Mouse (Mus musculus) midbrain, embryonic 13.5 days (tissue): ENCODE data around the gene Myh9. TPM values are rescaled to one million over a fixed set of nuclear protein-coding genes. Genes with fewer than 3 reads are reported as not detected.
A peak's percentile ranks its signal among the peaks of the same experiment; 100 is the strongest.

ENCODE experiments used
- ATAC-seq: fragments of 200-750 bp; cut with Nextera tagmentation; 2 replicates; pipeline ENCODE4 v1.8.0; 2017; ENCODE audit warnings: mild to moderate bottlenecking, moderate TSS enrichment, moderate library complexity
- H3K27ac ChIP-seq: fragments of 300-500 bp; sonication (generic); 2 replicates; pipeline ENCODE4 v1.5.1; 2015; ENCODE audit warnings: inconsistent platforms, mild to moderate bottlenecking, moderate library complexity
- H3K27me3 ChIP-seq: fragments of 300-500 bp; sonication (generic); 2 replicates; pipeline ENCODE4 v1.6.1; 2015; ENCODE audit warnings: mild to moderate bottlenecking, inconsistent platforms
- H3K36me3 ChIP-seq: fragments of 300-500 bp; sonication (generic); 2 replicates; pipeline ENCODE4 v1.6.1; 2015; ENCODE audit warnings: mild to moderate bottlenecking, inconsistent platforms
- H3K4me1 ChIP-seq: fragments of 300-500 bp; sonication (generic); replicated peaks from 2 replicates; pipeline ENCODE4 v1.6.1; 2015; ENCODE audit warnings: inconsistent platforms
- H3K4me2 ChIP-seq: fragments of 300-500 bp; sonication (generic); replicated peaks from 2 replicates; pipeline ENCODE4 v1.6.1; 2015; ENCODE audit warnings: moderate library complexity, mild to moderate bottlenecking, inconsistent platforms
- H3K4me3 ChIP-seq: fragments of 300-500 bp; sonication (generic); replicated peaks from 2 replicates; pipeline ENCODE4 v1.5.1; 2015; ENCODE audit warnings: mild to moderate bottlenecking, inconsistent platforms
- H3K9ac ChIP-seq: fragments of 300-500 bp; sonication (generic); replicated peaks from 2 replicates; pipeline ENCODE4 v1.6.1; 2015; ENCODE audit warnings: mild to moderate bottlenecking, inconsistent platforms
- H3K9me3 ChIP-seq: fragments of 300-500 bp; sonication (generic); 2 replicates; pipeline ENCODE4 v1.6.1; 2016; ENCODE audit warnings: mild to moderate bottlenecking, inconsistent platforms
- WGBS: fragments of 180-500 bp; shearing (Covaris S2); methylation state at CpG from one replicate; pipeline ENCODE4 v1.1.7; 2015; 5-methylcytosine and 5-hydroxymethylcytosine counted together
- polyA plus RNA-seq: library from polyadenylated mRNA; unstranded; fragments of >200 nt; fragmentation: Nextera tagmentation; extraction: Ambion mirVana; gene quantifications from 2 replicates; pipeline ENCODE4 v1.2.1, GENCODE M21; 2015

The Myh9 gene
- 11.8 and 14.1 TPM in 2 replicates for polyA plus RNA-seq

DNA sequence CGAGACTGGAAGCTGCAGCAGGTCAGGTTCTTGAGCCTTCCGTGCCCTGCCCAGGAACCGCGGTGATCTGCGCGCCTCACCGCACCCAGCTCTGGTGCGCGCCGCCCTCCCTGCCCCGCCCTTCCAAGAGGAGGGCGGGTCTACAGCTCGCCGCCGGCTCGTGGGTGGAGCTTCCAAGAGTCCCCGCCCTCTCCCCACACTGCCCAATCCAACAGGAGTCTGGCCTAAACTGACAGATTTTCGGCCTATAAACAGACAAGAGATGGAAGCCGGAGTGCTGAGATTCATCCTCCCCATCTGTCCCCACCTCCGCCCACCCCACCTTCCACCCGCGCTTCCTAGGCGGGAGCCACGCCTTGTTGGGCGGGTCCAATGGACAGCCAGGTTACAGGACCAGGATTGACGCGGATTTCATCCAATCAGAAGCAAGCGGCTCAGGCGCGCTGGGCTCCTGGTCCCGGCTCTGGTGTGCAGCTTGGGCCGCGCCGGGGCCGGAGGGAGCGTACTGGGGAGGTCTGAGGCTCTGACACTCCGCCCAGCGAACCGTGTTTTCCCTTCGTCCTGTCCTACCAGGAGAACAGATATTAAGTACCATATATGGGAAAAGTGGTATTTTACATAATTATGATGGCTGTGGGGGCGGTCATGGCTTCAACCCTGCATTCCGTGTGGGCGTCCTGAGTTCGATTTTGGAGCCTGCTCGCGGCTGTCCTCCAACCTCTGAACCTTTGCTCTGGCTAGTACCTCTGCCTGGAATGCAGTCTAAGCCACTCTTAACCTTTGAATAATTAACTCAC, at the start of gene Myh9:
Myh9 (minus strand) TSS at position 129 of the 797 bp plus-strand sequence.
- Histone ChIP-seq H3K9ac (peak within 1 kb of the TSS; percentile 80), H3K36me3 (no peaks in the 10 kb centered on the region), H3K4me2 (peak within 1 kb of the TSS; percentile 95), H3K27me3 (peaks cover 13% of the 10 kb centered on the region; the same call in 1 of the 2 replicates), H3K9me3 (no peaks in the 10 kb centered on the region), H3K4me3 (peak within 1 kb of the TSS; percentile 85), H3K27ac (peak within 1 kb of the TSS; percentile 83), H3K4me1 (peaks cover 38% of the 10 kb centered on the region)
- peak; percentile 99 for ATAC-seq
- under 1% methylated on average over 46 of the region's 46 CpGs for WGBS

DNA sequence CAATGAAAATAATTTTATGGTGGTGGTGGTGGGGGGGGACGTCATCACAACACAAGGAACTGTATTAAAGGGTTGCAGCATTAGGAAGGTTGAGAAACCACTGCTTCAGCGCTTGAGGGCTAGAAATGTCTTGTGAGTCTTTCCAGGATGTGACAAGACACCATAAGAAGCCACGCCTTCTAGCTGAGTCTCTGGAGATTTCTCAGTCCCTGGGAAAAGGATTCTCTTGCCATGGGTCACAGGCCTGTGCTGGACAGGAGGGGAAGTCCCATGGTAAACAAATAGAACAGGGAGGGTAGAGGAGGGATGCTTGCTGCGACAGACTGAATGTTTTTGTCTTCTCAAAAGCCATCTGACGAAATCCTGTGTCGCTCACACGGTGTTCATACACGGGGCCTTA, 49.8 kb upstream of the Myh9 start:
- Histone ChIP-seq H3K4me2 (no peak overlapping the region), H3K9me3 (no peaks in the 10 kb centered on the region), H3K9ac (no peak overlapping the region), H3K4me1 (no peaks in the 10 kb centered on the region), H3K27me3 (no peaks in the 10 kb centered on the region), H3K4me3 (no peak overlapping the region), H3K27ac (no peak overlapping the region), H3K36me3 (no peaks in the 10 kb centered on the region)
- 82% methylated on average over 8 of the region's 8 CpGs for WGBS
- no peak for ATAC-seq

DNA sequence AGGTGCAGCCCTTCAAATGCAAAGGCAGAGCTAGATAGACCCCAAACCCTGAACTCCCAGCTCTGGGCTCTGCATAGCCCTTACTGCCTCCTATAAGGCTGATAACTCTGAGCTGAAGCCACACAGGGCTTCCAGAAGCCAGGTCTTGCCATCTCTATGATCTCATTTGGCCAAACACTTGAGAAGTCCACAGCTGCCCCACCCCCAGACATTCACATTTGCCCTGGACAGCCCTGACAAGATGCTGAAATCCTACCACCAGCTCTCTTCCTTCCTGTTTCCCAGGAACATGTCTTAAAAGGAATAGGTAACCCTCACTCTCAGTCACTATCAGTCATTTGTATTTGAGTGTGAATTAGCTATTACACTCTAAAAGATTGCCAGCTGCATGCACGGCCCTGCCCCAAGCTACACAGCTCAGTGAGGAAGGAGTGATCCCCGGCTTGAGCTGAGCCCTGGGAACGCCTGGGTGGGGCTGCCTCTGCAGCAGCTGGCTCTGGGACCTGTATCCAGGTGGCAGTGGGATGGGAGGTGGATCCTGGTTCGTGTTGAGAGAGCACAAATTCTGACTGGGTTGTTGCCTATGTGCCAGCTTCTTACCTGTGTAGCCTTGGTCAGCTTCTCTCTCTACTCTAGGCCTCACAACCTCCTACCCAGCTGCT, 47.9 kb upstream of the Myh9 start:
- Histone ChIP-seq H3K27ac (no peak overlapping the region), H3K4me3 (no peak overlapping the region), H3K36me3 (no peaks in the 10 kb centered on the region), H3K9me3 (no peaks in the 10 kb centered on the region), H3K4me1 (no peaks in the 10 kb centered on the region), H3K27me3 (no peaks in the 10 kb centered on the region), H3K4me2 (no peak overlapping the region), H3K9ac (no peak overlapping the region)
- ATAC-seq = no peak
- WGBS = 59% methylated on average over 4 of the region's 4 CpGs

DNA sequence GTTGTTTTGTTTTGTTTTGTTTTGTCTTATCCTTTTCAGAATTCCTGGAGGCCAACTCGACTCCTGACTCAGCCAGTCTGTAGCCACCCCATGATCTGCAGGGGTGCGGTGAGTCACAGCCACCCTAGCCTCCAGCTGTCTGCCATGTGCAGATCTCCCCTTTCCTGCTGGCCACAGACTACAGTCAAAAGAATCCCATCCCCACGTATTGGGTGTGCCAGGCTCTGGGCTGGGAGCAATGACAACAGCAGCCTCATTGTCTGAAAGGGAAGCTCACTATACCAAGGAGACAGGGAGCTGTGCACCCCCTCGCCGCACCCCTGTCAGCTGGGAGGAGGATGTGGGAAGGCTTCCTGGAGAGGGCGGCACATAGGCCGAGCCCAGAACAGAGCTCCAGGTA, 46.3 kb upstream of the Myh9 start:
- H3K27ac ChIP-seq = no peak overlapping the region
- no peaks in the 10 kb centered on the region for H3K27me3 ChIP-seq
- H3K4me1 ChIP-seq = no peaks in the 10 kb centered on the region
- H3K36me3 ChIP-seq = no peaks in the 10 kb centered on the region
- H3K9ac ChIP-seq = no peak overlapping the region
- no peak overlapping the region for H3K4me2 ChIP-seq
- H3K4me3 ChIP-seq = no peak overlapping the region
- ATAC-seq = no peak
- no peaks in the 10 kb centered on the region for H3K9me3 ChIP-seq
- WGBS = 56% methylated on average over 7 of the region's 7 CpGs

GRCm38 (mm10) chr15:77887093-77887488, 45.1 kb upstream of the Myh9 start:
- no peaks in the 10 kb centered on the region for H3K36me3 ChIP-seq
- no peaks in the 10 kb centered on the region for H3K9me3 ChIP-seq
- no peaks in the 10 kb centered on the region for H3K4me1 ChIP-seq
- H3K9ac ChIP-seq = no peak overlapping the region
- no peak overlapping the region for H3K4me3 ChIP-seq
- ATAC-seq = no peak
- H3K4me2 ChIP-seq = no peak overlapping the region
- no peaks in the 10 kb centered on the region for H3K27me3 ChIP-seq
- no peak overlapping the region for H3K27ac ChIP-seq
- 62% methylated on average over 1 of the region's 1 CpGs for WGBS

- Histone ChIP-seq H3K27me3 (no peaks in the 10 kb centered on the region), H3K4me2 (no peak overlapping the region), H3K9me3 (no peaks in the 10 kb centered on the region), H3K36me3 (no peaks in the 10 kb centered on the region), H3K4me1 (no peaks in the 10 kb centered on the region), H3K27ac (no peak overlapping the region), H3K9ac (no peak overlapping the region), H3K4me3 (no peak overlapping the region)
- no peak for ATAC-seq
- WGBS = 96% methylated on average over 4 of the region's 5 CpGs
These were observed 44.6 kb upstream of the Myh9 start for GRCm38 (mm10) chr15:77886369-77887092.

DNA sequence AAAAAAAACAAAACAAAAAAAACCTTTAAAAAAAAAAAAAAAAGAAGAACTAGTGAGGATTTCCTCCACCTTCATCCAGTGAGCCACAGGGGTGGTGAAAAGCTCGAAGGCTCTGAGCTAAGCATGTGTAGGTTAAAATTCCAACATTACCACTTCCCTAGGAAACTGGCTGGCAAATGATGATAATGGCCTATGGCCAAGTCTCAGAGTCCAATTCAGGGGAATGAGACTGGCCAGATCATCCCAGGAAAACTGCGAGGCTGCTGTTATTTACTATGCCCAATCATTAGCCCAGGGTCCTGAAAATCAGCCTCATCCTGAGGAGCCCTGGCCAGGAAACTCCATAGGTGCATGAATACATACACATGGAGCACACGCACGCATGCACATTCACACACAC, 44.0 kb upstream of the Myh9 start:
- no peak for ATAC-seq

DNA sequence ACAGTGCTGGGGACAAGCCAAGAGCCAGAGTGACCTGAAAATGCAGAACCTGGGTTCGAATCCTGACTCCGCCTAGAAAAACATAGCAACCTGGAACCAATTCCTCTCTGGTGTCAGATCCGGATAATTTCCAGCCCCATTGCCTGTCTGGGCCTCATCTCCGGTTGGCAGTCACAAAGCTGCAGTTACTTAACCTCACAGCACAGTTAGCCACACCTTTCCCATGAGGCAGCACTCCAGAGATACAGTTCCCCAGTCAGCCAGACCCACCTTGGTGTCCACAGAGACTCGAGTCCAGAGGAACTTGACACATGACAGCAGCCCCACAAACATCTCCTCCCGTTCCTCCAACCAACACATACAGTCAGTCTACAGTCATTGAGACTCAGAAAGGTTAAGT, 43.2 kb upstream of the Myh9 start:
- Histone ChIP-seq H3K4me2 (no peak overlapping the region), H3K27ac (no peak overlapping the region), H3K36me3 (no peaks in the 10 kb centered on the region), H3K9me3 (no peaks in the 10 kb centered on the region), H3K27me3 (no peaks in the 10 kb centered on the region), H3K4me1 (no peaks in the 10 kb centered on the region), H3K9ac (no peak overlapping the region), H3K4me3 (no peak overlapping the region)
- 88% methylated on average over 6 of the region's 6 CpGs for WGBS
- no peak for ATAC-seq

More for the DNA sequence above, 44.0 kb upstream of the Myh9 start:
- H3K4me2 ChIP-seq = no peak overlapping the region
- H3K36me3 ChIP-seq = no peaks in the 10 kb centered on the region
- H3K4me1 ChIP-seq = no peaks in the 10 kb centered on the region
- H3K9ac ChIP-seq = no peak overlapping the region
- no peak overlapping the region for H3K4me3 ChIP-seq
- no peak overlapping the region for H3K27ac ChIP-seq
- WGBS = 97% methylated on average over 4 of the region's 4 CpGs
- H3K9me3 ChIP-seq = no peaks in the 10 kb centered on the region
- no peaks in the 10 kb centered on the region for H3K27me3 ChIP-seq

DNA sequence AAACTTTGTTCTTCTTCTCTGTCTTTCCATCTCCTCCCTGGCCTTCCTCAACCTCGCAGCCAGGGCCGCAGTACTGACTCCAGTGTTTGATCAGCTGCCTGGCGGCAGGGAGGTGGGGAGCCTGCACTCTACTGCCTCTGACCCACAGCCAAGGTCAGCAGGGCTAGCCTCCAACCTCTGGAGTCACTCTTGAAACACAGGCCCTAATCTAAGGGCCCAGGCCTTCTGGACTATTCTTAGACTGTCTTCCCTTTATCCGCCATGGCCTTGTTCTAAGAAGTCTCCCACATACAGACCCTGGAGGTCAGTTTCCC, 41.7 kb upstream of the Myh9 start:
- Histone ChIP-seq H3K27me3 (no peaks in the 10 kb centered on the region), H3K4me3 (no peak overlapping the region), H3K4me2 (no peak overlapping the region), H3K27ac (no peak overlapping the region; the same call in 1 of the 2 replicates), H3K9ac (no peak overlapping the region), H3K36me3 (no peaks in the 10 kb centered on the region), H3K9me3 (no peaks in the 10 kb centered on the region), H3K4me1 (no peaks in the 10 kb centered on the region)
- 81% methylated on average over 4 of the region's 4 CpGs for whole genome bisulfite sequencing
- no peak for ATAC-seq

DNA sequence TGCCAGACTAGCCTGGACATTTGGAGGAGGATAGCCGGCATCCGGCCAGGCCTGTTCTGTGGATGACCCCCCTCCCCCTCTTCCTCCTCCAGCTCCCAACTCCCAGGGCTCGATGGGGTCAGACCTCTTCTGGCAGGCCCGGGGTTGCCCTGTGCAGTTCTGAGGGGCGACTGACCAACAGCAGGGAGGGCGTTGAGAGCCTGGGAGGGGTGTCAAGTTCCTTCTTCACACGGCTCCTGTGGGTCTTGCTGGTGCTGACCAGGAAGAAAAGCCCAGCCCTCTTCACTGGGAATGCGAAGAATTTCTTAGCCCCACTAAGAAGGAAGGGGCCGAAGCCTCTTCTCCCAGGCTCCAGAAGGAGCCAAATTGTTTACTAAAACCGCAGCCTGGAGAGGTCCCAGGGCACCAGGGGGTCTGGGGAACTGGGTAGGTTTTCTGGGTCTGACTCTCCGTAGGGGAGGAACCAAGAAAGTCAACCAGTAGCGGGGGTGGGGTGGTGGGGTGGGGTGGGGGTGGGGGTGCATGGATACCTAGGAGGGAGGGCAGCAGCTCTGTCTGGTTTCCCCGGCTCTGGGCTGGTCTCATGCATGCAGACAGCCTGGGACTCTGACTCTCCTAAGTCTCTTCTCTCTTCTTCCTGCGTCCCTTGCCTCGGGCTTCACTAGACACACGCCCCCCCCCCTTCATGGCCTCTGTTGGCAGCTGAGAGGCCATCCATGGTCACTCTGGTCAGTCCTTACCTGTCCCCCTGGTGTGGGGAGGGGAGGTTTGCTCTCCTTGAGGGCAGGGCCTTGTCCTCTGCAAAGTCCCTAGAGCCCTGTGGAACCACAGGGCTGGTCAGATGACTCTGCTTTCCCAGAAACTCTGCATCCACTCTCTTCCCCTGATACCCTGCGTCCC, 41.1 kb upstream of the Myh9 start:
- H3K36me3 ChIP-seq = no peaks in the 10 kb centered on the region
- no peak overlapping the region for H3K4me2 ChIP-seq
- no peaks in the 10 kb centered on the region for H3K4me1 ChIP-seq
- no peak overlapping the region; the same call in 1 of the 2 replicates for H3K27ac ChIP-seq
- H3K9me3 ChIP-seq = no peaks in the 10 kb centered on the region
- 18% methylated on average over 17 of the region's 17 CpGs for WGBS
- H3K9ac ChIP-seq = no peak overlapping the region
- H3K27me3 ChIP-seq = no peaks in the 10 kb centered on the region
- no peak for ATAC-seq
- H3K4me3 ChIP-seq = no peak overlapping the region

DNA sequence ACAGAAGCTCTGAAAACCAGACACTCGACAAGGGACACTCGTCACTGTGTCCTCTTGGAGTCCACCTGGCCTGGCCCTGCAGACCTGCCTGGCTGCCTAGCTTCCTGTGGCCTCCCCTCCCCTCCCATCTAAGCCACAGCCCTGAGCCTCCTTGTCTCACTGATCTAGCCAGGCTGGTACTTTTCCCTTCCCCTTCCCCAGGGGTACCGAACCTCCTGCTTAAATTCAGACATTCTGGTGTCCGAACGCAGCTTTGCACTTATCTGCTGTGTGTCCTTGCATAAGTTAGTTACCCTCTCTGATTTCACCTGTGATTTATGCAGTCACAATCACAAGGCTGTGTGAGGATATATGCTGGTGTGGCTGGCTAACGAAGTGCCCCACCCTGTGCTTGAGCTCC, 40.3 kb upstream of the Myh9 start:
- H3K9me3 ChIP-seq = no peaks in the 10 kb centered on the region
- 71% methylated on average over 6 of the region's 6 CpGs for WGBS

More for the DNA sequence above, 40.3 kb upstream of the Myh9 start:
- no peaks in the 10 kb centered on the region for H3K4me1 ChIP-seq
- no peak for ATAC-seq
- no peaks in the 10 kb centered on the region for H3K36me3 ChIP-seq
- H3K9ac ChIP-seq = no peak overlapping the region
- H3K27me3 ChIP-seq = no peaks in the 10 kb centered on the region
- no peak overlapping the region for H3K27ac ChIP-seq
- no peak overlapping the region for H3K4me3 ChIP-seq
- no peak overlapping the region for H3K4me2 ChIP-seq
